Mouse (Mus musculus): Measurements from ENCODE around the gene Gm8229.
"Not testable (repeated sequence)": the region's sequence is repeated elsewhere in the genome, so short reads cannot be mapped to it uniquely, and the experiment has no call there.

The Gm8229 gene

GRCm38 (mm10) chr14:44365057-44365456 lies at the start of gene Gm8229:
Gm8229 (plus strand) TSS chr14:44365357.
- DNase-seq = not testable (repeated sequence)

- DNase-seq = not testable (repeated sequence)
Observed at GRCm38 (mm10) chr14:44338484-44338883, 26.7 kb upstream of the Gm8229 start, which contains the start of gene Gm5930. Gm5930 (minus strand) TSS chr14:44338584.

DNA sequence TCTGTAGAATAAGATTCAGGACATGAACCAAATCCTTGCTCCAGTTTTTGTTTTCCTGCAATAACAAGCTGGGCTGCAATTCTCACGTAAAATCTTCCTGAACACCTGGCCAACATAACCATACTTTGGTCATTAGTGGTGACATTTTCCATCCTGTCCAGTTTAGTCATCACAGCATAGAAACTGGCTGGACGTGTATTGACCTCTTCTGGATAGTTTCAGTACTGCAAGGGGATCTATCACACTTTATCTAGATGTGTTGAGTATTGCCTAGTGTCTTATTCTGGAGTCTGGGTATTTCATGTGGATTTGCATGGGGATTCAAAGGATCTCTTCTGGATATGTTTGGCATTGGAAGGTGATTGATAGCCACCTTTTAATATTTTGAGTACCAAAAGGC lies 3.7 kb upstream of the Gm8229 start:
- DNase-seq = not testable (repeated sequence)

GRCm38 (mm10) chr14:44362301-44362700 lies 2.9 kb upstream of the Gm8229 start:
- DNase-seq = not testable (repeated sequence)

- not testable (repeated sequence) for DNase-seq
Observed at GRCm38 (mm10) chr14:44384233-44384632, 19.1 kb downstream of the Gm8229 start.

- not testable (repeated sequence) for DNase-seq
Observed at GRCm38 (mm10) chr14:44410588-44410987, 45.4 kb downstream of the Gm8229 start, which contains the start of gene Gm3371. Gm3371 (minus strand) TSS chr14:44410688.
